Mouse (Mus musculus) ES-E14 (cell line): Measurements from ENCODE around the gene Wasf2.
A peak's percentile ranks its signal among the peaks of the same experiment; 100 is the strongest.

Experiments
- ZC3H11A ChIP-seq: IDR thresholded peaks from 2 replicates; pipeline ENCODE4 v1.6.1; 2012; ENCODE audit warnings: low read depth, mild to moderate bottlenecking, inconsistent platforms, low read length, borderline replicate concordance
- ZNF384 ChIP-seq: IDR thresholded peaks from 2 replicates; pipeline ENCODE4 v1.6.1; 2012; ENCODE audit warnings: low read depth, low read length, inconsistent platforms

GRCm38 (mm10) chr4:133121974-133122637, 8.2 kb upstream of the Wasf2 start:
- TF ChIP-seq ZC3H11A = no peak
- TF ChIP-seq ZNF384 = peak; percentile 94
